Mouse (Mus musculus): Measurements from ENCODE around the gene Gm20906.
"Not testable (repeated sequence)": the region's sequence is repeated elsewhere in the genome, so short reads cannot be mapped to it uniquely, and the experiment has no call there.

Gene Gm20906

DNA sequence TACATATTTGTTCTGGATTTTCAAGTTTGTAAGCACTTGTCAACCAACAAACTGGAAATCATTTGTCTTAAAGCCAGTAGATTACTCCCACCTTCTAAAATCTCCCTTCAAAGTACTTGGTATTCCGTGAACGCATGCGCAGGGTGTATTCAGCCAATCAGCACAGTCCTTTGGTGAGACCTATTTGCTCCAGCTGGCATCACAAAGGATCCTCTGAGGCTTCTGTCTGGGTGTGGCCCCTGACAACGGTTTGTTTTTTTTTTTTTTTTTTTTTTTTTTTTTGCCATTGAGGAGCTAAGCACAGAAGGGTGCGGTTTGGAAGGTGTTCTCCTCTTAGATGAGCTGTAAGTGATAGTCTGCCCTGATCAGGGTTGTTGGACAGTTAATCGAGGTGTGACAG is at the start of gene Gm20906:
TSS of gene Gm20906 (plus strand) at position 301 of the 400 bp plus-strand sequence.
- not testable (repeated sequence) for DNase-seq
